Mouse (Mus musculus) forebrain, embryonic 12.5 days (tissue): ENCODE results near the gene Gzmb. TPM values are rescaled to one million over a fixed set of nuclear protein-coding genes. Genes with fewer than 3 reads are reported as not detected.
"Not testable (repeated sequence)": the region's sequence is repeated elsewhere in the genome, so short reads cannot be mapped to it uniquely, and the experiment has no call there.

Experiments
- ATAC-seq: fragments of 200-750 bp; cut with Nextera tagmentation; 2 replicates; pipeline ENCODE4 v1.8.0; 2017; ENCODE audit warnings: moderate TSS enrichment; ENCODE audit not compliant: low FRiP score
- H3K27ac ChIP-seq: fragments of 300-500 bp; sonication (generic); 2 replicates; pipeline ENCODE4 v1.5.1; 2016; ENCODE audit warnings: mild to moderate bottlenecking
- H3K27me3 ChIP-seq: fragments of 300-500 bp; sonication (generic); 2 replicates; pipeline ENCODE4 v1.6.1; 2016; ENCODE audit warnings: mild to moderate bottlenecking
- H3K36me3 ChIP-seq: fragments of 300-500 bp; sonication (generic); replicated peaks from 2 replicates; pipeline ENCODE4 v1.6.1; 2016; ENCODE audit warnings: mild to moderate bottlenecking
- H3K4me1 ChIP-seq: fragments of 300-500 bp; sonication (generic); 2 replicates; pipeline ENCODE4 v1.6.1; 2016
- H3K4me2 ChIP-seq: fragments of 300-500 bp; sonication (generic); 2 replicates; pipeline ENCODE4 v1.6.1; 2016; ENCODE audit warnings: mild to moderate bottlenecking, moderate library complexity
- H3K4me3 ChIP-seq: fragments of 300-500 bp; sonication (generic); replicated peaks from 2 replicates; pipeline ENCODE4 v1.5.1; 2016; ENCODE audit warnings: mild to moderate bottlenecking
- H3K9ac ChIP-seq: fragments of 300-500 bp; sonication (generic); 2 replicates; pipeline ENCODE4 v1.6.1; 2016; ENCODE audit warnings: mild to moderate bottlenecking
- H3K9me3 ChIP-seq: fragments of 300-500 bp; sonication (generic); 2 replicates; pipeline ENCODE4 v1.6.1; 2016
- WGBS: fragments of 180-500 bp; shearing (Covaris S2); methylation state at CpG from one replicate; pipeline ENCODE4 v1.1.7; 2016; 5-methylcytosine and 5-hydroxymethylcytosine counted together
- polyA plus RNA-seq: library from polyadenylated mRNA; unstranded; fragments of >200 nt; fragmentation: Nextera tagmentation; extraction: Ambion mirVana; gene quantifications from 2 replicates; pipeline ENCODE4 v1.2.1, GENCODE M21; 2016

Gzmb gene
- not detected in 2 replicates for polyA plus RNA-seq

- Histone ChIP-seq H3K9ac (no peak within 1 kb of the TSS), H3K36me3 (no peaks in the 10 kb centered on the region), H3K4me2 (no peak within 1 kb of the TSS), H3K27ac (no peak within 1 kb of the TSS), H3K4me1 (no peaks in the 10 kb centered on the region), H3K9me3 (no peaks in the 10 kb centered on the region), H3K27me3 (no peaks in the 10 kb centered on the region), H3K4me3 (no peak within 1 kb of the TSS)
- ATAC-seq, result no peak
- 90% methylated on average over 5 of the region's 5 CpGs for WGBS
Measured at GRCm38 (mm10) chr14:56262153-56262552, at the start of gene Gzmb. Gzmb (minus strand) TSS chr14:56262260.

DNA sequence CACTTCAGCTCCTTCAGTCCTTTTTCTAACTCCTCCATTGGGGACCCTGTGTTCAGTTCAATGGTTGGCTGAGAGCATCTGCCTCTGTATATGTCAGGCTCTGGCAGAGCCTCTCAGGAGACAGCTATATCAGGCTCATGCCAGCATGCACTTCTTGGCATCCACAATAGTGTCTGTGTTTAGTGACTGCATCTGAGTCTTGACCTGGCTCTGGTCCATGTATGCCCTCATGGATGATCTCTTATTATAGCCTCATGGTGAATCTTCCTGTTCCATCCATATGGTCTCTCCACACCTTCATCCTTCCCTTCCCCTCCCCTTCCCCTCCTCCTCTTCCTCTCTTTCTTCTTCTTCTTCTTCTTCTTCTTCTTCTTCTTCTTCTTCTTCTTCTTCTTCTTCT lies 49.7 kb upstream of the Gzmb start:
- H3K4me2 ChIP-seq, H3K9me3 ChIP-seq, H3K4me1 ChIP-seq, H3K27ac ChIP-seq, H3K4me3 ChIP-seq, H3K27me3 ChIP-seq, ATAC-seq, H3K9ac ChIP-seq, H3K36me3 ChIP-seq: not testable (repeated sequence)

DNA sequence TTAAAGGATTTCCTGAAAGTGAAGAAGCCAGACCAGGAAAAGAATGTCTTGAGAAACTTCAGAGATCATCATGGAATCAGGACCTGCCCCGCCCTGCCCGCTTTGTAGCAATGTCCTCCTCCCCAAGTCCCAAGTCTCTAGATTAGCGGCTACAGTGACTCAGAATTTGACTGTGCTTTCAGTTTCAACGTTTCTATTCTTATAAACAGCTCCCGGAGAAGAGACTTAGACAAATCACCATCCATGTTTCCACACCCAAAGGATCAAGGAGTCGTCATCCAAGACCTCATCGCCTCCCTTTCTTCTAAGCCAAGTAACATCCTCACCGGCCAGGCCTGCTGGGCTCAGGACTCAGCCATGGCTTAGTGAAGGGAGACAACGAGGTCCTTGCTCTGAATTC lies 48.2 kb upstream of the Gzmb start:
- no peaks in the 10 kb centered on the region for H3K4me1 ChIP-seq
- WGBS, result 84% methylated on average over 9 of the region's 9 CpGs
- H3K4me3 ChIP-seq, result no peak overlapping the region
- H3K36me3 ChIP-seq, result no peaks in the 10 kb centered on the region
- H3K9ac ChIP-seq, result no peak overlapping the region
- ATAC-seq, result no peak
- no peak overlapping the region for H3K4me2 ChIP-seq
- H3K27me3 ChIP-seq, result no peaks in the 10 kb centered on the region
- no peak overlapping the region for H3K27ac ChIP-seq
- H3K9me3 ChIP-seq, result no peaks in the 10 kb centered on the region

DNA sequence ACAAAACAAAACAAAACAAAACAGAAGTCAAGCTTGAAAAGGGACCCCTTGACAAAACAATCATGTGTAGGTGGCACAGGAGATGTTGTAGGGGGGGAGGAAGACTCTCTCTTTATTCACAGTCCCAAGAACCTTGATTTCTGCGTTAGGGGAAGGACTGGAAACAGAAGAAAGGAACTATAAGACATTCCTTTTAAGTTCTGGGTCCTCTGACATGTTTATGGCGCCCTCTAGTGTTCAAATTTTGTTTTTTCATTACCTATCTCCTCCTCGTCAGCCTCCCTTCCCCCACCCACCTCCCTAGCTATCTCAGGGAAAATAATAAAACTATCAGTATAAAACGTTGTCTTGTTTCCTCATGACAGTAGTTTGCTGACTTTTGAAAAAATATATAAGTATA lies 42.1 kb upstream of the Gzmb start:
- Histone ChIP-seq H3K4me1 (no peaks in the 10 kb centered on the region), H3K4me3 (no peak overlapping the region), H3K27me3 (no peaks in the 10 kb centered on the region), H3K27ac (no peak overlapping the region), H3K36me3 (no peaks in the 10 kb centered on the region), H3K9me3 (no peaks in the 10 kb centered on the region), H3K9ac (no peak overlapping the region), H3K4me2 (no peak overlapping the region)
- WGBS, result 1% methylated on average over 4 of the region's 4 CpGs
- ATAC-seq, result no peak

DNA sequence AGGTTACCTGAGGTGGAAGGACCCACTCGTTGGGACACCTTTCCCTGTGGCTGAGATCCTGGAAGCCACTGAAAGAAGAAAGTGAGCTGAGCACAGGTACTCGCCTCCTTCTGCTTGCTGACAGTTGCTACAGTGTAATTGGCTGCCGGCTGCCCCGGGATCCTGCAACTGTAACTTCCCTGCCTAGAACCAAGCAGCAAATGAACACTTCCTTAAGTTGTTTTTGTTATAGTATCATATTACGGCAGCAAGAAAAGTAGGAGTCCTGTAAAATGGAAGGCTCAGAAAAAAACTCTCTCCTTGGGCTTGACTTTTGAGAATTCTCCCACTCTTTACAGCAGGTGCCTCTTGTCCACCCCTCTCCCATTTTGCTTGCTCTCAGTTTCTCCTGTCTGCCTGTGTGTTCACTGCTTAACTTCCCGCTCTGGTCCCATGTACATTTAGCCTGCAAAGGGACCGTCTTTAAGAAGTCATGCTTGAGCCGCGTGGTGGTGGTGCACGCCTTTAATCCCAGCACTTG lies 41.5 kb upstream of the Gzmb start:
- Histone ChIP-seq H3K4me1 (no peaks in the 10 kb centered on the region), H3K9ac (no peak overlapping the region), H3K27me3 (no peaks in the 10 kb centered on the region), H3K9me3 (no peaks in the 10 kb centered on the region), H3K27ac (no peak overlapping the region), H3K4me2 (no peak overlapping the region), H3K36me3 (no peaks in the 10 kb centered on the region), H3K4me3 (no peak overlapping the region)
- 82% methylated on average over 10 of the region's 10 CpGs for WGBS
- ATAC-seq, result no peak

DNA sequence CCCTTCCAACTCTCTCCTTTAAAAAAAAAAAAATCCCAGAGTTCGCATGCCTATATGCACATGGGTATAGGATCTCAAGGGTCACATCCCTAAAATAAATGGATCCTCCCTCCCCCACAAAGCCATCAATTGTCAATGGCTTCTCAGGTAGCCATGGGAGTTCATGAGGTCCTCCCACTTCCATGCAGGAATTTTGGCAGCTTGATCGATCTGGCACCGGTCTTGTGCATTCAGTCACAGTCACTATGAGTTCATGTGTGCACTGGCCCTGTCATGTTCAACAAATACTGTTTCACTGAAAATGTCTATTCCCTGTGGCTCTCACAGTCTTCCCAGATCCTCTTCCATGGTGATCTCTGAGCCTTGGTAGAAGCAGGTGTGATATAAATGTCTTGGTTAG lies 40.0 kb upstream of the Gzmb start:
- 89% methylated on average over 3 of the region's 3 CpGs for WGBS
- no peak overlapping the region for H3K27ac ChIP-seq
- no peaks in the 10 kb centered on the region for H3K4me1 ChIP-seq
- no peak overlapping the region for H3K4me2 ChIP-seq
- H3K36me3 ChIP-seq, result no peaks in the 10 kb centered on the region
- no peaks in the 10 kb centered on the region for H3K9me3 ChIP-seq
- H3K9ac ChIP-seq, result no peak overlapping the region
- H3K4me3 ChIP-seq, result no peak overlapping the region
- no peak for ATAC-seq
- no peaks in the 10 kb centered on the region for H3K27me3 ChIP-seq

- H3K27ac ChIP-seq, result no peak overlapping the region
- no peaks in the 10 kb centered on the region for H3K4me1 ChIP-seq
- no peak overlapping the region for H3K4me3 ChIP-seq
- 83% methylated on average over 5 of the region's 5 CpGs for WGBS
- no peaks in the 10 kb centered on the region for H3K36me3 ChIP-seq
- H3K4me2 ChIP-seq, result no peak overlapping the region
- no peaks in the 10 kb centered on the region for H3K9me3 ChIP-seq
- no peak overlapping the region for H3K9ac ChIP-seq
- H3K27me3 ChIP-seq, result no peaks in the 10 kb centered on the region
- no peak for ATAC-seq
Measured at GRCm38 (mm10) chr14:56296786-56297185, 34.7 kb upstream of the Gzmb start.

DNA sequence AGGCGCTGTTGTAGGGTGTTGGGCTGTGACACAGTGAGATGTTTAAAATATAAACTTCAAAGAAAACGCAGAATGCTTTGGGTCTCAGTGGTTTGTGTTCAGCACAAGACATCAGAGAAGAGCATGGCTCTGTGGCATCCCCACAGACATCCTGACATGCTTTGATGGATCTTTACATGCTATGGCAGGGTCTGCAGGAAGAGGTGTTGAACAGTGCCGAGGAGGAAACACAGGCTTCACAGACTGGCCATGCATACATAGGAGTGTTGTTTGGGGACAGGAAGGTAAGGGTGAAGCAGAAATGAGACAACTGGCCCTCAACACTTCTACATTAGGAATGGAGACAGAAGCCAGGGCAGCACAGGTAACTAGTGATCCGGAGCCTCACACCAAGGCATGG lies 34.0 kb upstream of the Gzmb start:
- H3K27me3 ChIP-seq, result no peaks in the 10 kb centered on the region
- WGBS, result 86% methylated on average over 4 of the region's 4 CpGs
- ATAC-seq, result no peak

GRCm38 (mm10) chr14:56293146-56293545 lies 31.1 kb upstream of the Gzmb start:
- Histone ChIP-seq H3K27ac (no peak overlapping the region), H3K27me3 (no peaks in the 10 kb centered on the region), H3K4me1 (no peaks in the 10 kb centered on the region), H3K4me3 (no peak overlapping the region), H3K9ac (no peak overlapping the region), H3K4me2 (no peak overlapping the region), H3K9me3 (no peaks in the 10 kb centered on the region), H3K36me3 (no peaks in the 10 kb centered on the region)
- no peak for ATAC-seq

More for the DNA sequence above, 34.0 kb upstream of the Gzmb start:
- no peak overlapping the region for H3K4me2 ChIP-seq
- H3K36me3 ChIP-seq, result no peaks in the 10 kb centered on the region
- H3K9me3 ChIP-seq, result no peaks in the 10 kb centered on the region
- H3K9ac ChIP-seq, result no peak overlapping the region
- no peaks in the 10 kb centered on the region for H3K4me1 ChIP-seq
- H3K27ac ChIP-seq, result no peak overlapping the region
- H3K4me3 ChIP-seq, result no peak overlapping the region

GRCm38 (mm10) chr14:56288651-56289050 lies 26.6 kb upstream of the Gzmb start:
- 59% methylated on average over 5 of the region's 5 CpGs for WGBS
- ATAC-seq, result no peak
- H3K27ac ChIP-seq, result no peak overlapping the region

DNA sequence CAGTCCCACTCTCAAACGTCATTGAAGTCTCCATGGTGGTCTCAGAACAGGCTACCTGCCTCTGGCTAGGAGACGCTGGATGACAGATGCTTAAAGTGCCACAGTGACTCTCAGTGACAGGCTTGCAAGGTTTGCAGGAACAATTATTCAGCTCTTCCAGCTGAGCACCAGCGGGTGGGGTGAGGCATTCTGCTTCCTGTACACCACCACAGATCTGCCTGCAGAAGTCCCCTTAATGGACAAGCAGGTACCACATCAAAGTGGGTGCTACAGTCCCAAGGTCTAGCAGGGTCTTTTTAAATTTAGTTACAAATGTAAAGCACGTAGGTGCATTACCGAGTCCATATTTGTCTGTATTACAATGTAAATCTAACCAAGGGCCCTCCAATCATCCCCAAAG lies 25.7 kb upstream of the Gzmb start:
- H3K36me3 ChIP-seq, result no peaks in the 10 kb centered on the region
- H3K4me3 ChIP-seq, result no peak overlapping the region
- ATAC-seq, result no peak
- H3K9me3 ChIP-seq, result no peaks in the 10 kb centered on the region
- H3K27me3 ChIP-seq, result no peaks in the 10 kb centered on the region
- no peak overlapping the region for H3K27ac ChIP-seq
- WGBS, result 70% methylated on average over 5 of the region's 5 CpGs
- H3K4me1 ChIP-seq, result no peaks in the 10 kb centered on the region
- no peak overlapping the region for H3K4me2 ChIP-seq
- no peak overlapping the region for H3K9ac ChIP-seq

More at GRCm38 (mm10) chr14:56288651-56289050, 26.6 kb upstream of the Gzmb start:
- H3K4me3 ChIP-seq, result no peak overlapping the region
- H3K4me2 ChIP-seq, result no peak overlapping the region
- no peak overlapping the region for H3K9ac ChIP-seq
- no peaks in the 10 kb centered on the region for H3K9me3 ChIP-seq
- no peaks in the 10 kb centered on the region for H3K27me3 ChIP-seq
- H3K4me1 ChIP-seq, result no peaks in the 10 kb centered on the region
- H3K36me3 ChIP-seq, result no peaks in the 10 kb centered on the region

- Histone ChIP-seq H3K4me3 (no peak overlapping the region), H3K27ac (no peak overlapping the region), H3K4me2 (no peak overlapping the region), H3K4me1 (no peaks in the 10 kb centered on the region), H3K27me3 (no peaks in the 10 kb centered on the region), H3K9me3 (no peaks in the 10 kb centered on the region), H3K36me3 (no peaks in the 10 kb centered on the region), H3K9ac (no peak overlapping the region)
- WGBS, result 87% methylated on average over 6 of the region's 6 CpGs
- ATAC-seq, result no peak
Measured at GRCm38 (mm10) chr14:56284356-56285325, 22.6 kb upstream of the Gzmb start.

GRCm38 (mm10) chr14:56283816-56284215 lies 21.8 kb upstream of the Gzmb start:
- ATAC-seq, result no peak
- Histone ChIP-seq H3K9ac (no peak overlapping the region), H3K4me3 (no peak overlapping the region), H3K27ac (no peak overlapping the region), H3K4me2 (no peak overlapping the region), H3K9me3 (no peaks in the 10 kb centered on the region), H3K27me3 (no peaks in the 10 kb centered on the region), H3K4me1 (no peaks in the 10 kb centered on the region), H3K36me3 (no peaks in the 10 kb centered on the region)
- WGBS, result 87% methylated on average over 1 of the region's 1 CpGs
